Mouse (Mus musculus) liver, embryonic 14.5 days (tissue): Measurements from ENCODE around the gene Tbcd.

ENCODE experiments used
- CTCF ChIP-seq: IDR thresholded peaks from 2 replicates; pipeline ENCODE4 v1.5.1; 2016; ENCODE audit warnings: antibody characterized with exemption, low read depth, control low read depth
- EP300 ChIP-seq: IDR thresholded peaks from 2 replicates; pipeline ENCODE4 v1.6.1; 2016; ENCODE audit warnings: antibody characterized with exemption, low read depth

- TF ChIP-seq CTCF (no peak), EP300 (no peak)
Observed at GRCm38 (mm10) chr11:121581856-121582255, 130.1 kb downstream of the Tbcd start.
